Mouse (Mus musculus): ENCODE results near the gene Pou6f2. TPM values are rescaled to one million over a fixed set of nuclear protein-coding genes. Genes with fewer than 3 reads are reported as not detected.
A peak's percentile ranks its signal among the peaks of the same experiment; 100 is the strongest.

Gene Pou6f2
- polyA plus RNA-seq, 1 experiment from 2014 or later = 4.6 TPM

- no peaks in the 10 kb centered on the region for H3K36me3 ChIP-seq (replicated peaks)
- no peak overlapping the region for H3K4me2 ChIP-seq
- 51% methylated on average over 7 of the region's 7 CpGs for WGBS
- ATAC-seq (ENCODE audit: low FRiP score) = no peak
- H3K27ac ChIP-seq = no peak overlapping the region
- no peak overlapping the region for H3K9ac ChIP-seq
- no peak overlapping the region for H3K4me3 ChIP-seq (replicated peaks)
- H3K27me3 ChIP-seq = no peaks in the 10 kb centered on the region
- H3K4me1 ChIP-seq = peaks cover 16% of the 10 kb centered on the region; the same call in 1 of the 2 replicates
- no peaks in the 10 kb centered on the region for H3K9me3 ChIP-seq
Observed at GRCm38 (mm10) chr13:18309024-18309423, 88.5 kb downstream of the Pou6f2 start.

- Histone ChIP-seq H3K9me3 (no peaks in the 10 kb centered on the region), H3K27me3 (no peaks in the 10 kb centered on the region), H3K4me2 (no peak overlapping the region), H3K27ac (no peak overlapping the region), H3K4me3 (replicated peaks) (no peak overlapping the region), H3K9ac (no peak overlapping the region), H3K4me1 (peaks cover 9% of the 10 kb centered on the region; the same call in 1 of the 2 replicates), H3K36me3 (replicated peaks) (no peaks in the 10 kb centered on the region)
- WGBS = 80% methylated on average over 7 of the region's 7 CpGs
- no peak for ATAC-seq (ENCODE audit: low FRiP score)
Observed at GRCm38 (mm10) chr13:18306506-18307145, 90.9 kb downstream of the Pou6f2 start.

GRCm38 (mm10) chr13:18299966-18300365 lies 97.5 kb downstream of the Pou6f2 start:
- no peak overlapping the region for H3K4me2 ChIP-seq
- no peak overlapping the region for H3K9ac ChIP-seq
- ATAC-seq (ENCODE audit: low FRiP score) = no peak
- WGBS = 100% methylated on average over 1 of the region's 1 CpGs
- H3K27me3 ChIP-seq = no peaks in the 10 kb centered on the region
- no peaks in the 10 kb centered on the region for H3K4me1 ChIP-seq
- H3K9me3 ChIP-seq = no peaks in the 10 kb centered on the region
- H3K27ac ChIP-seq = no peak overlapping the region
- no peaks in the 10 kb centered on the region for H3K36me3 ChIP-seq (replicated peaks)
- no peak overlapping the region for H3K4me3 ChIP-seq (replicated peaks)

- ATAC-seq (ENCODE audit: low FRiP score) = no peak
Observed at GRCm38 (mm10) chr13:18293438-18293837, 104.0 kb downstream of the Pou6f2 start.

GRCm38 (mm10) chr13:18290253-18290914 lies 107.1 kb downstream of the Pou6f2 start:
- Histone ChIP-seq H3K4me2 (no peak overlapping the region), H3K9me3 (no peaks in the 10 kb centered on the region), H3K27ac (no peak overlapping the region), H3K4me3 (replicated peaks) (no peak overlapping the region), H3K27me3 (no peaks in the 10 kb centered on the region), H3K9ac (no peak overlapping the region), H3K36me3 (replicated peaks) (no peaks in the 10 kb centered on the region), H3K4me1 (no peaks in the 10 kb centered on the region)
- 90% methylated on average over 4 of the region's 4 CpGs for WGBS
- no peak for ATAC-seq (ENCODE audit: low FRiP score)

More at GRCm38 (mm10) chr13:18293438-18293837, 104.0 kb downstream of the Pou6f2 start:
- H3K9ac ChIP-seq = no peak overlapping the region
- no peaks in the 10 kb centered on the region for H3K9me3 ChIP-seq
- H3K4me2 ChIP-seq = no peak overlapping the region
- H3K27me3 ChIP-seq = no peaks in the 10 kb centered on the region
- no peaks in the 10 kb centered on the region for H3K36me3 ChIP-seq (replicated peaks)
- WGBS = 94% methylated on average over 1 of the region's 1 CpGs
- H3K4me3 ChIP-seq (replicated peaks) = no peak overlapping the region
- H3K27ac ChIP-seq = no peak overlapping the region
- no peaks in the 10 kb centered on the region for H3K4me1 ChIP-seq

GRCm38 (mm10) chr13:18287536-18287935 lies 110.0 kb downstream of the Pou6f2 start:
- H3K9ac ChIP-seq = no peak overlapping the region
- H3K36me3 ChIP-seq (replicated peaks) = no peaks in the 10 kb centered on the region
- peaks cover 4% of the 10 kb centered on the region for H3K4me1 ChIP-seq
- no peak overlapping the region for H3K4me3 ChIP-seq (replicated peaks)
- no peaks in the 10 kb centered on the region for H3K27me3 ChIP-seq
- WGBS = 80% methylated on average over 7 of the region's 7 CpGs
- H3K9me3 ChIP-seq = no peaks in the 10 kb centered on the region
- H3K27ac ChIP-seq = no peak overlapping the region
- no peak for ATAC-seq (ENCODE audit: low FRiP score)
- no peak overlapping the region for H3K4me2 ChIP-seq

GRCm38 (mm10) chr13:18282361-18282982 lies 115.0 kb downstream of the Pou6f2 start:
- WGBS = 33% methylated on average over 5 of the region's 5 CpGs
- Histone ChIP-seq H3K27me3 (no peaks in the 10 kb centered on the region), H3K4me3 (replicated peaks) (no peak overlapping the region)

GRCm38 (mm10) chr13:18281084-18281483 lies 116.4 kb downstream of the Pou6f2 start:
- Histone ChIP-seq H3K9me3 (no peaks in the 10 kb centered on the region), H3K36me3 (replicated peaks) (no peaks in the 10 kb centered on the region), H3K4me1 (peaks cover 26% of the 10 kb centered on the region), H3K4me2 (peak overlapping the region; percentile 17; the same call in 1 of the 2 replicates), H3K27ac (peak overlapping the region; percentile 85), H3K27me3 (no peaks in the 10 kb centered on the region), H3K9ac (no peak overlapping the region), H3K4me3 (replicated peaks) (no peak overlapping the region)
- WGBS = 5% methylated on average over 3 of the region's 3 CpGs
- ATAC-seq (ENCODE audit: low FRiP score) = peak; percentile 90

More at GRCm38 (mm10) chr13:18282361-18282982, 115.0 kb downstream of the Pou6f2 start:
- peak; percentile 79 for ATAC-seq (ENCODE audit: low FRiP score)
- H3K4me1 ChIP-seq = peaks cover 26% of the 10 kb centered on the region
- H3K27ac ChIP-seq = no peak overlapping the region
- no peak overlapping the region for H3K4me2 ChIP-seq
- no peaks in the 10 kb centered on the region for H3K36me3 ChIP-seq (replicated peaks)
- no peak overlapping the region for H3K9ac ChIP-seq
- no peaks in the 10 kb centered on the region for H3K9me3 ChIP-seq

GRCm38 (mm10) chr13:18253131-18253530 lies 144.4 kb downstream of the Pou6f2 start:
- Histone ChIP-seq H3K4me2 (no peak overlapping the region), H3K27me3 (no peaks in the 10 kb centered on the region)
- 90% methylated on average over 3 of the region's 3 CpGs for WGBS

GRCm38 (mm10) chr13:18218566-18219234 lies 178.8 kb downstream of the Pou6f2 start:
- Histone ChIP-seq H3K27me3 (peaks cover 4% of the 10 kb centered on the region; the same call in 1 of the 2 replicates), H3K36me3 (replicated peaks) (no peaks in the 10 kb centered on the region), H3K4me3 (replicated peaks) (peak overlapping the region; percentile 13; the same call in 1 of the 2 replicates), H3K27ac (no peak overlapping the region), H3K9ac (peak overlapping the region; percentile 33; the same call in 1 of the 2 replicates), H3K4me1 (peaks cover 8% of the 10 kb centered on the region), H3K4me2 (peak overlapping the region; percentile 48), H3K9me3 (no peaks in the 10 kb centered on the region)
- WGBS = 4% methylated on average over 22 of the region's 22 CpGs
- peak; percentile 90 for ATAC-seq (ENCODE audit: low FRiP score)

More at GRCm38 (mm10) chr13:18253131-18253530, 144.4 kb downstream of the Pou6f2 start:
- Histone ChIP-seq H3K27ac (no peak overlapping the region), H3K36me3 (replicated peaks) (no peaks in the 10 kb centered on the region), H3K4me1 (no peaks in the 10 kb centered on the region), H3K9ac (no peak overlapping the region), H3K9me3 (no peaks in the 10 kb centered on the region), H3K4me3 (replicated peaks) (no peak overlapping the region)
- ATAC-seq (ENCODE audit: low FRiP score) = no peak

GRCm38 (mm10) chr13:18211242-18211641 lies 186.2 kb downstream of the Pou6f2 start:
- WGBS = 96% methylated on average over 14 of the region's 14 CpGs

More at GRCm38 (mm10) chr13:18211242-18211641, 186.2 kb downstream of the Pou6f2 start:
- Histone ChIP-seq H3K36me3 (replicated peaks) (no peaks in the 10 kb centered on the region), H3K27ac (no peak overlapping the region), H3K4me3 (replicated peaks) (no peak overlapping the region), H3K9ac (no peak overlapping the region), H3K4me2 (no peak overlapping the region), H3K27me3 (no peaks in the 10 kb centered on the region), H3K9me3 (no peaks in the 10 kb centered on the region), H3K4me1 (no peaks in the 10 kb centered on the region)
- no peak for ATAC-seq (ENCODE audit: low FRiP score)

All from forebrain, embryonic 12.5 days (tissue).